Mouse (Mus musculus) CH12.LX (cell line): ENCODE data around the gene Ikzf3. TPM values are rescaled to one million over a fixed set of nuclear protein-coding genes. Genes with fewer than 3 reads are reported as not detected.

Experiments
- DNase-seq: peaks from one replicate; pipeline ENCODE4 v3.0.0-alpha.2; 2013; ENCODE audit errors: extremely low read depth
- H3K27ac ChIP-seq: 2 replicates; pipeline ENCODE4 v1.5.1; 2012; ENCODE audit warnings: low read depth, mild to moderate bottlenecking, control low read depth, moderate library complexity; ENCODE audit not compliant: insufficient read depth
- H3K27me3 ChIP-seq: replicated peaks from 2 replicates; pipeline ENCODE3; 2012; ENCODE audit warnings: inconsistent platforms
- H3K36me3 ChIP-seq, 2 experiments: replicated peaks in 1 of 2; 2 replicates each; pipeline versions ENCODE3 to v1.6.1; 2012; ENCODE audit warnings: inconsistent platforms in 1 of 2, low read length in 1 of 2, mild to moderate bottlenecking in 1 of 2, mixed read lengths in 1 of 2, moderate library complexity in 1 of 2; ENCODE audit not compliant: control insufficient read depth in 1 of 2, insufficient read depth in 1 of 2
- H3K4me1 ChIP-seq, 2 experiments: 2 replicates each; pipeline ENCODE4 v1.6.1; 2012; ENCODE audit warnings: inconsistent platforms in 1 of 2, moderate library complexity in 1 of 2; ENCODE audit not compliant: insufficient read depth in 2 of 2, control insufficient read depth in 1 of 2
- H3K4me2 ChIP-seq: 2 replicates; pipeline ENCODE4 v1.6.1; 2012; ENCODE audit warnings: low read depth, mild to moderate bottlenecking, control low read depth; ENCODE audit not compliant: poor library complexity, insufficient read depth, severe bottlenecking
- H3K4me3 ChIP-seq, 3 experiments: fragments of 150-350 bp in 1 of 3; sonication (generic) in 1 of 3; replicated peaks in 1 of 3; 2 replicates each; pipeline versions ENCODE3 to v1.5.1; 2011 to 2012; ENCODE audit warnings: low read depth in 2 of 3, low read length in 2 of 3, mild to moderate bottlenecking in 2 of 3, moderate library complexity in 2 of 3, control low read depth in 1 of 3, improper control_type of control experiment in 1 of 3, inconsistent platforms in 1 of 3, mixed read lengths in 1 of 3; ENCODE audit not compliant: poor library complexity in 1 of 3
- H3K79me2 ChIP-seq: replicated peaks from 2 replicates; pipeline ENCODE4 v1.6.1; 2012; ENCODE audit warnings: mild to moderate bottlenecking, moderate library complexity; ENCODE audit not compliant: control insufficient read depth, poor library complexity, insufficient read depth, severe bottlenecking; ENCODE audit errors: extremely low read depth
- H3K9ac ChIP-seq: 2 replicates; pipeline ENCODE4 v1.6.1; 2012; ENCODE audit warnings: low read depth, mild to moderate bottlenecking, control low read depth, moderate library complexity; ENCODE audit not compliant: insufficient read depth
- H3K9me3 ChIP-seq: replicated peaks from 2 replicates; pipeline ENCODE3; 2012; ENCODE audit warnings: low read length, inconsistent platforms, mixed read lengths
- BHLHE40 ChIP-seq: IDR thresholded peaks from 2 replicates; pipeline ENCODE4 v1.6.1; 2011; ENCODE audit warnings: mild to moderate bottlenecking, low read depth, low read length, improper control_type of control experiment
- CHD1 ChIP-seq: IDR thresholded peaks from 2 replicates; pipeline ENCODE4 v1.6.1; 2012; ENCODE audit warnings: low read depth, low read length, improper control_type of control experiment, inconsistent platforms
- CHD2 ChIP-seq: IDR thresholded peaks from 2 replicates; pipeline ENCODE4 v1.6.1; 2011; ENCODE audit warnings: low read length, improper control_type of control experiment
- CTCF ChIP-seq, 2 experiments: IDR thresholded peaks in 1 of 2; conservative IDR thresholded peaks in 1 of 2; 2 replicates each; pipeline ENCODE4 v1.5.1; 2011 to 2012; ENCODE audit warnings: low read depth in 2 of 2, low read length in 2 of 2, improper control_type of control experiment in 1 of 2, inconsistent platforms in 1 of 2, mild to moderate bottlenecking in 1 of 2, moderate library complexity in 1 of 2
- E2F4 ChIP-seq: IDR thresholded peaks from 2 replicates; pipeline ENCODE4 v1.6.1; 2011; ENCODE audit warnings: low read depth, low read length, improper control_type of control experiment; ENCODE audit not compliant: insufficient replicate concordance
- ELF1 ChIP-seq: IDR thresholded peaks from 2 replicates; pipeline ENCODE4 v1.6.1; 2014; ENCODE audit warnings: low read depth, mild to moderate bottlenecking, inconsistent platforms, low read length, improper control_type of control experiment
- EP300 ChIP-seq: IDR thresholded peaks from 2 replicates; pipeline ENCODE4 v1.6.1; 2011; ENCODE audit warnings: low read length, improper control_type of control experiment
- ETS1 ChIP-seq: conservative IDR thresholded peaks from 2 replicates; pipeline ENCODE4 v1.6.1; 2012; ENCODE audit warnings: low read depth, mild to moderate bottlenecking, inconsistent platforms, low read length, improper control_type of control experiment, moderate library complexity
- GABPA ChIP-seq: IDR thresholded peaks from 2 replicates; pipeline ENCODE4 v1.6.1; 2012; ENCODE audit warnings: low read depth, low read length, improper control_type of control experiment, inconsistent platforms; ENCODE audit not compliant: insufficient replicate concordance
- HCFC1 ChIP-seq: IDR thresholded peaks from 2 replicates; pipeline ENCODE4 v1.6.1; 2012; ENCODE audit warnings: low read depth, mild to moderate bottlenecking, inconsistent platforms, low read length, improper control_type of control experiment
- IRF4 ChIP-seq: IDR thresholded peaks from 2 replicates; pipeline ENCODE4 v1.6.1; 2014; ENCODE audit warnings: low read depth, mild to moderate bottlenecking, inconsistent platforms, low read length, improper control_type of control experiment
- JUN ChIP-seq: IDR thresholded peaks from 2 replicates; pipeline ENCODE4 v1.6.1; 2011; ENCODE audit warnings: low read depth, mild to moderate bottlenecking, low read length, improper control_type of control experiment, moderate library complexity; ENCODE audit not compliant: insufficient read depth
- JUND ChIP-seq: conservative IDR thresholded peaks from 2 replicates; pipeline ENCODE4 v1.6.1; 2011; ENCODE audit warnings: low read depth, low read length, improper control_type of control experiment
- KAT2A ChIP-seq: IDR thresholded peaks from 2 replicates; pipeline ENCODE4 v1.6.1; 2012; ENCODE audit warnings: low read length, improper control_type of control experiment, inconsistent platforms; ENCODE audit not compliant: insufficient replicate concordance
- MAFK ChIP-seq: IDR thresholded peaks from 2 replicates; pipeline ENCODE4 v1.6.1; 2011; ENCODE audit warnings: low read length, improper control_type of control experiment; ENCODE audit not compliant: insufficient replicate concordance
- MAX ChIP-seq: IDR thresholded peaks from 2 replicates; pipeline ENCODE4 v1.6.1; 2011; ENCODE audit warnings: low read length, improper control_type of control experiment
- MAZ ChIP-seq: IDR thresholded peaks from 2 replicates; pipeline ENCODE4 v1.6.1; 2012; ENCODE audit warnings: low read depth, mild to moderate bottlenecking, inconsistent platforms, low read length, improper control_type of control experiment, moderate library complexity
- MEF2A ChIP-seq: IDR thresholded peaks from 2 replicates; pipeline ENCODE4 v1.6.1; 2014; ENCODE audit warnings: low read depth, mild to moderate bottlenecking, inconsistent platforms, low read length, improper control_type of control experiment, borderline replicate concordance
- MXI1 ChIP-seq: IDR thresholded peaks from 2 replicates; pipeline ENCODE4 v1.6.1; 2011; ENCODE audit warnings: mild to moderate bottlenecking, low read depth, low read length, improper control_type of control experiment
- MYC ChIP-seq: IDR thresholded peaks from 2 replicates; pipeline ENCODE4 v1.6.1; 2011; ENCODE audit warnings: low read depth, mild to moderate bottlenecking, improper control_type of control experiment, low read length
- NELFE ChIP-seq: IDR thresholded peaks from 2 replicates; pipeline ENCODE4 v1.6.1; 2011; ENCODE audit warnings: low read depth, low read length, improper control_type of control experiment
- NRF1 ChIP-seq: IDR thresholded peaks from 2 replicates; pipeline ENCODE4 v1.6.1; 2014; ENCODE audit warnings: low read depth, mild to moderate bottlenecking, inconsistent platforms, low read length, improper control_type of control experiment, moderate library complexity
- PAX5 ChIP-seq: IDR thresholded peaks from 2 replicates; pipeline ENCODE4 v1.6.1; 2012; ENCODE audit warnings: low read length, inconsistent platforms, mixed read lengths
- POLR2A ChIP-seq: IDR thresholded peaks from 2 replicates; pipeline ENCODE4 v1.6.1; 2011; ENCODE audit warnings: low read depth, mild to moderate bottlenecking, improper control_type of control experiment, low read length
- POLR2AphosphoS2 ChIP-seq: IDR thresholded peaks from 2 replicates; pipeline ENCODE4 v1.6.1; 2011; ENCODE audit warnings: low read depth, low read length, improper control_type of control experiment
- RAD21 ChIP-seq: IDR thresholded peaks from 2 replicates; pipeline ENCODE4 v1.6.1; 2011; ENCODE audit warnings: low read depth, mild to moderate bottlenecking, low read length, improper control_type of control experiment, moderate library complexity
- RCOR1 ChIP-seq: conservative IDR thresholded peaks from 2 replicates; pipeline ENCODE4 v1.6.1; 2012; ENCODE audit warnings: low read depth, mild to moderate bottlenecking, inconsistent platforms, low read length, improper control_type of control experiment
- SIN3A ChIP-seq: IDR thresholded peaks from 2 replicates; pipeline ENCODE4 v1.6.1; 2012; ENCODE audit warnings: low read length, improper control_type of control experiment, inconsistent platforms
- SMC3 ChIP-seq: IDR thresholded peaks from 2 replicates; pipeline ENCODE4 v1.6.1; 2011; ENCODE audit warnings: low read depth, low read length, improper control_type of control experiment
- TBP ChIP-seq: conservative IDR thresholded peaks from 2 replicates; pipeline ENCODE4 v1.6.1; 2011; ENCODE audit warnings: low read depth, low read length, improper control_type of control experiment
- TCF12 ChIP-seq: IDR thresholded peaks from 2 replicates; pipeline ENCODE4 v1.6.1; 2014; ENCODE audit warnings: low read depth, mild to moderate bottlenecking, inconsistent platforms, low read length, improper control_type of control experiment
- UBTF ChIP-seq: IDR thresholded peaks from 2 replicates; pipeline ENCODE4 v1.6.1; 2012; ENCODE audit warnings: low read depth, mild to moderate bottlenecking, inconsistent platforms, low read length, improper control_type of control experiment, moderate library complexity
- USF1 ChIP-seq: IDR thresholded peaks from 2 replicates; pipeline ENCODE4 v1.6.1; 2014; ENCODE audit warnings: low read depth, mild to moderate bottlenecking, inconsistent platforms, low read length, improper control_type of control experiment
- USF2 ChIP-seq: conservative IDR thresholded peaks from 2 replicates; pipeline ENCODE4 v1.6.1; 2011; ENCODE audit warnings: low read depth, low read length, improper control_type of control experiment
- ZC3H11A ChIP-seq: IDR thresholded peaks from 2 replicates; pipeline ENCODE4 v1.6.1; 2012; ENCODE audit warnings: low read depth, mild to moderate bottlenecking, inconsistent platforms, low read length, improper control_type of control experiment
- ZKSCAN1 ChIP-seq: IDR thresholded peaks from 2 replicates; pipeline ENCODE4 v1.6.1; 2012; ENCODE audit warnings: low read depth, inconsistent platforms, low read length, improper control_type of control experiment, borderline replicate concordance
- ZMIZ1 ChIP-seq: IDR thresholded peaks from 2 replicates; pipeline ENCODE4 v1.6.1; 2012; ENCODE audit warnings: low read depth, mild to moderate bottlenecking, inconsistent platforms, low read length, improper control_type of control experiment
- ZNF384 ChIP-seq: IDR thresholded peaks from 2 replicates; pipeline ENCODE4 v1.6.1; 2012; ENCODE audit warnings: low read depth, low read length, improper control_type of control experiment, inconsistent platforms
- dilution Hi-C: fragments of 300-500 bp; cut with MboI; formaldehyde crosslinking; loops from 2 replicates; pipeline ENCODE4 v1.14.3; 2020; ENCODE audit warnings: low sequenced_read_pairs; ENCODE audit not compliant: extremely low pct_unique_long_range_greater_than_20kb, extremely low pct_ligation_motif_present
- in situ Hi-C: fragments of 300-500 bp; cut with MboI; formaldehyde crosslinking; loops from 3 replicates; pipeline ENCODE4 v1.14.3; 2019; ENCODE audit warnings: low sequenced_read_pairs, low pct_ligation_motif_present, low pct_unique_long_range_greater_than_20kb, mixed read lengths
- polyA plus RNA-seq: library from polyadenylated mRNA; unstranded; fragments of >175 nt; gene quantifications from 2 replicates; pipeline ENCODE4 v1.2.1, GENCODE M21; 2012; ENCODE audit warnings: low read depth; ENCODE audit not compliant: insufficient read length
- total RNA-seq, 2 experiments: library from RNA; depleted of rRNA; stranded (reverse); fragments of 300-350 nt in 1 of 2; fragments of >200 nt in 1 of 2; gene quantifications; 2 replicates each; pipeline ENCODE4 v1.2.3; 2012 to 2014

Gene Ikzf3
- total and polyA plus RNA-seq, 3 experiments = 110 to 238 (median 130) TPM

DNA sequence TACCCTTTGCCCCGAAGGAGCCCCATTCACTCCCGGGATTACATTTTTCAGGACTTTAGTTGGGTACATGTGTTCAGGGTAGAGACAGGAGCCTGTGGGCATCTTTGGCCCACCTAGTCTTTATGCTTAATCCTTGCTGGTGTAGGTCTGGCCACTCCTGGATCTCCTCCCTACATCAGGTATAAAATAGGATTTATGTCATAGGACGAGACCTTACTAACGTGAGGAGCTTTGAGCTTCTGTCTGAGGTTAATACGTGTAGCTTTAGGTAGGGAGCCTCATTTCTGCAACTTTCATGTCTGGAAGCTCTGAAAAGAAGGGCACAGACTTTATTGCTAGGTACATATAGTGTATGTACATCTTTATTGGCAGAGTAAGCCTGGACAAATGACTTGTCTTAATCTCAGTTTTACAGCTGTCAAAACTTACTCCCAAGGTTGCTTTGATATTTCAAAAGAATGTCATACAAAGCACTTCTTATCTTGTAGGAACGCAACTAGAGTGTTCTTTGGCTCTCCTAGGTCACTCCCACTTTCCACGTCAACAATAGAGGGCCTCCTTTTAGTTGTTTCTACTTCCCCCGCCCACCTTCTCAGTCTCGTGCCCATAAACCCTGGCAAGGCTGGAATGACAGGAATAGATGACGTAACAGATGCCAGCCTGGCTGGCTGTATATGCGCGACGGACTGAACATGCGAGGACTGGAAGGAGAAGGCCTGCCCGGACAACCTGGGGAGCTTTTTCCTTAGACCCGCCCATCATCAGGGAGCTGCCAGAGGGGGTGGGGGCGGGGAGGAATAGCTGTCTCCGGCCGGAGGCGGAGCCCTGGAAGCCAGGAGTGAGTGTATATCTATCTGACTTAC, 42.1 kb upstream of the Ikzf3 start:
- H3K27me3 ChIP-seq = peaks cover 29% of the 10 kb centered on the region
- peaks cover 21 to 43% of the 10 kb centered on the region in 2 experiments for H3K4me1 ChIP-seq
- H3K9me3 ChIP-seq = no peaks in the 10 kb centered on the region
- H3K4me3 ChIP-seq = peak overlapping the region; percentile 61 to 95 (median 71)
- DNase-seq = peak; percentile 92
- H3K27ac ChIP-seq = peak overlapping the region; percentile 35
- peak overlapping the region; percentile 72 for H3K4me2 ChIP-seq
- peaks cover 10 to 23% of the 10 kb centered on the region in 2 experiments for H3K36me3 ChIP-seq
- peaks cover 17% of the 10 kb centered on the region for H3K79me2 ChIP-seq
- dilution Hi-C loops (no loop called here), in situ Hi-C loops (loop anchor here (5.0 kb wide), 1 partner anchor 36 kb away; the partner anchor contains the start of gene Zpbp2)
- peak overlapping the region; percentile 71 for H3K9ac ChIP-seq
- TF ChIP-seq ETS1 (peak; percentile 62; the same call in 1 of the 2 replicates), MAZ (peak; percentile 93), BHLHE40 (peak; percentile 97), RAD21 (no peak), NELFE (no peak), UBTF (no peak), POLR2AphosphoS2 (no peak), JUND (0 out of 2 replicates have a peak, but pooled peaks have one; percentile 8), JUN (no peak), HCFC1 (peak; percentile 64), CHD2 (peak; percentile 88), GABPA (no peak), ZNF384 (0 out of 2 replicates have a peak, but pooled peaks have one; percentile 5), ZC3H11A (no peak), CHD1 (no peak), MEF2A (peak; percentile 66), ELF1 (no peak), MAFK (no peak), USF1 (no peak), TCF12 (peak; percentile 44; the same call in 1 of the 2 replicates), SMC3 (no peak), POLR2A (no peak; the same call in 1 of the 2 replicates), MAX (peak; percentile 5; the same call in 1 of the 2 replicates), E2F4 (no peak), ZMIZ1 (no peak; the same call in 1 of the 2 replicates), MYC (peak; percentile 62; the same call in 1 of the 2 replicates), CTCF (conservative IDR thresholded peaks at IDR 0.05 in 1 of 2, IDR thresholded peaks at IDR 0.05 in 1 of 2; ENCODE audit: low read depth in 2 of 2, low read length in 2 of 2) (no peak), PAX5 (no peak), SIN3A (0 out of 2 replicates have a peak, but pooled peaks have one; percentile 55), TBP (peak; percentile 35; the same call in 1 of the 2 replicates), EP300 (no peak), IRF4 (peak; percentile 57), KAT2A (no peak), NRF1 (no peak), ZKSCAN1 (no peak), USF2 (no peak), RCOR1 (0 out of 2 replicates have a peak, but pooled peaks have one; percentile 55), MXI1 (peak; percentile 49; the same call in 1 of the 2 replicates)
